Mouse (Mus musculus) heart, embryonic 11.5 days (tissue): ENCODE data around the gene Muc4. TPM values are rescaled to one million over a fixed set of nuclear protein-coding genes. Genes with fewer than 3 reads are reported as not detected.

Experiments
- ATAC-seq: fragments of 200-750 bp; cut with Nextera tagmentation; replicated peaks from 2 replicates; pipeline ENCODE4 v1.8.0; 2017; ENCODE audit warnings: moderate library complexity; ENCODE audit not compliant: insufficient number of reproducible peaks, low FRiP score, low TSS enrichment
- H3K27ac ChIP-seq: fragments of 300-500 bp; sonication (generic); 2 replicates; pipeline ENCODE4 v1.5.1; 2014; ENCODE audit warnings: mild to moderate bottlenecking, low read depth, low read length
- H3K27me3 ChIP-seq: fragments of 300-500 bp; sonication (generic); 2 replicates; pipeline ENCODE4 v1.6.1; 2014; ENCODE audit warnings: mild to moderate bottlenecking, low read length, mixed read lengths; ENCODE audit not compliant: control insufficient read depth, insufficient read depth
- H3K36me3 ChIP-seq: fragments of 300-500 bp; sonication (generic); 2 replicates; pipeline ENCODE4 v1.6.1; 2014; ENCODE audit warnings: mild to moderate bottlenecking, low read length, moderate library complexity, mixed read lengths; ENCODE audit not compliant: control insufficient read depth, insufficient read depth
- H3K4me1 ChIP-seq: fragments of 300-500 bp; sonication (generic); 2 replicates; pipeline ENCODE4 v1.6.1; 2014; ENCODE audit warnings: low read length; ENCODE audit not compliant: control insufficient read depth, insufficient read depth
- H3K4me2 ChIP-seq: fragments of 300-500 bp; sonication (generic); 2 replicates; pipeline ENCODE4 v1.6.1; 2014; ENCODE audit warnings: mild to moderate bottlenecking, moderate library complexity
- H3K4me3 ChIP-seq: fragments of 300-500 bp; sonication (generic); 2 replicates; pipeline ENCODE4 v1.5.1; 2014; ENCODE audit warnings: low read depth, low read length
- H3K9ac ChIP-seq: fragments of 300-500 bp; sonication (generic); 2 replicates; pipeline ENCODE4 v1.6.1; 2014; ENCODE audit warnings: mild to moderate bottlenecking, low read depth, low read length, moderate library complexity
- H3K9me3 ChIP-seq: fragments of 300-500 bp; sonication (generic); replicated peaks from 2 replicates; pipeline ENCODE4 v1.6.1; 2016; ENCODE audit warnings: low read length; ENCODE audit not compliant: control insufficient read depth
- WGBS: fragments of 180-500 bp; shearing (Covaris S2); extraction: QIAGEN DNeasy Blood & Tissue Kit; methylation state at CpG from one replicate; pipeline ENCODE4 v1.1.7; 2014; ENCODE audit not compliant: insufficient replicate concordance; 5-methylcytosine and 5-hydroxymethylcytosine counted together
- polyA plus RNA-seq: library from polyadenylated mRNA; unstranded; fragments of >200 nt; fragmentation: Nextera tagmentation; extraction: Ambion mirVana; gene quantifications from 2 replicates; pipeline ENCODE4 v1.2.1, GENCODE M21; 2014

Muc4 gene
- polyA plus RNA-seq, 1 experiment from 2014 or later = 0.13 TPM

DNA sequence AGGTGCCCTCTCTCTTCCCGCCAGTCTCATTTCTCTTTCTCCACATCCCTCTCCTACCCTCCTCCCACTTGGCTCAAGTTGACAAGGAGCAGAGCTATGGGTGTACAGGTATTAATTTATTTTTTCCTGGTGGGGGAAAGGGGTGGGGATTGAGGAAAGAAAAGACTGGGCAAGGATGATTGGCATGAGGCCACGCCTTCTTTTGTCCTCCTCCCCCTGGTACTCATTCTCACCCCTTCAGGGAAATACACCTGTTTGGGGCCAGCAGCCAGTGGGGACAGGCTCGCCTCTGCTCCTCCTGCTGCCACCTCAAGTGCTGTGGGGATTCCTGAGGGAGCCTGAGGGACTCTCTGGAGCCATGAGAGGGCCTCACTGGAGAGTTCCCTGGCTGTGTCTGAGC, 336 bp downstream of the Muc4 start:
- Histone ChIP-seq H3K36me3 (no peaks in the 10 kb centered on the region), H3K4me1 (no peaks in the 10 kb centered on the region), H3K4me3 (no peak overlapping the region), H3K27me3 (no peaks in the 10 kb centered on the region), H3K27ac (no peak overlapping the region), H3K9ac (no peak overlapping the region), H3K4me2 (no peak overlapping the region), H3K9me3 (0 out of 2 replicates have a peak, but pooled peaks cover 2% of the 10 kb centered on the region)
- WGBS = 45% methylated on average over 3 of the region's 3 CpGs
- ATAC-seq = no peak

DNA sequence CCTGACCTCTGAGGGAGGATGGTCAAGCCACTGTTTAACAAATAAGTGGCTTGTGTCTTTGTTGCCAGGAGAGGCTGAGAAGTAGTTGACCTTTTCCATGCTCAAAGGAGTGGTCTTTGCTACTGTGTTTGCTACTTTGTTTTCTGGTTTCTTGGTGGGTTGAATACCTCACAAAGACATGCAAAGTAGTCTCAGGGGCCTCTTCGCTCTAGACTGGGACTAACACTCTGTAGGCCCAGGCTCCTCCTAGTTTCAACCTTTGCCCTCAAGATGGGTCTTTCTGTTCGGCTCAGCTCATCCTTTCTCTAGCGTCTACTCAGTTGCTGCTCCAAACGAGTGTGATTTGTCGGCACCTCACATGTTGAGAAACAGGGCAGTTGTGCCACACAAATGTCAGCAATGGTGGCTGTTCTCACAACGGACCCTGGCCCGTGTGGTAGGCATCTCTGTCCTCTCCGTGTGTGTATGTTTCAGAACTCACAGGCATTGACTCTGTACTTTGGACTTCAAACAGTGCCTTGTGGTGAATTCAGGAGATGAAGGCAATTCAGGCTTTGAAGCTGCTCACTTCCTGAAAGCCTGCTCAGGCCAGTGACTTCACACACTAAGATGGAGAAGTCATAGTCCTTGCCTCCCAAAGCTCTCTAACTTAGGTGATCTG, 4.4 kb downstream of the Muc4 start:
- H3K27ac ChIP-seq = no peak overlapping the region
- 82% methylated on average over 8 of the region's 8 CpGs for WGBS
- no peak overlapping the region for H3K4me3 ChIP-seq
- no peak overlapping the region for H3K9ac ChIP-seq
- H3K4me2 ChIP-seq = no peak overlapping the region
- no peak for ATAC-seq
- H3K4me1 ChIP-seq = no peaks in the 10 kb centered on the region
- no peaks in the 10 kb centered on the region for H3K36me3 ChIP-seq
- H3K9me3 ChIP-seq = no peaks in the 10 kb centered on the region
- H3K27me3 ChIP-seq = no peaks in the 10 kb centered on the region

DNA sequence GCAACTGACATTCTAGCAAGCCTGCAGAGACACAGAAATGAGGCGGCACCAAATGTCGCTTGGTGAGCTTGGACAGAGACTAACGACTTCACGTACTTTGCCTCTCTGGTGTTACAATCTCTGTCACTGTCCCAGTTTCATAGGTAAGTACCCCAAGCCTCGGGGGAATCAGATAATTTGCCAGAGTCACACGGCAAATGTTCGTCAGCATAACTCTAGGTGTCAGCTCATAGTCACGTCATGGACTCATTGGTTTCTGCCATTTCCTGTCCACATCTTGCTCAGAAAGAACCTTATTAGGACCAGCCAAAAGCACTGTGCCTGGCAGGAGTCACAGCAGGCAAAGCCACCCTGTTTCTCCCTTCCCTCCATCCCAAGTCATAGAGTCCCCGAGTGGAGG, 5.7 kb downstream of the Muc4 start:
- Histone ChIP-seq H3K27me3 (no peaks in the 10 kb centered on the region), H3K4me1 (no peaks in the 10 kb centered on the region), H3K4me2 (no peak overlapping the region), H3K9me3 (no peaks in the 10 kb centered on the region), H3K36me3 (no peaks in the 10 kb centered on the region), H3K27ac (no peak overlapping the region), H3K9ac (no peak overlapping the region), H3K4me3 (no peak overlapping the region)
- WGBS = 73% methylated on average over 9 of the region's 9 CpGs
- no peak for ATAC-seq

DNA sequence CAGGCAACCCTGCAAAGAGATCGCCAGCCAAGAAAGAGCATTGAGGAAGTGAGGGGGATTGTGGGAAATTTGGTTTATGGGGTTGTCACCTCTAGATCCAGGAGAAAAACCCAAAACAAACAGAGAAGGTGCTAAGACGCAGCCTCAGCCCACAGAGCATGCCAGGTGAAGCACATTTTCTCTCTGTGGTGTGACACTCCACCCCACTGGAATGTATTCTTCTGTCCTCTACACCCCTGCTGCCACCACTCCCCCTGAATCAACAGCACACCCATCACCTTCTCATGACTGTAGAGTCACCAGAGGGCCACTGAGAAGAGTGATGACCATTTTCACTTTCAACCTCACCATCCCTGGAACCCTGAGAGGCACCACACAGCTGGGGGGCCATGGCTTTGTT, 7.0 kb downstream of the Muc4 start:
- Histone ChIP-seq H3K27me3 (no peaks in the 10 kb centered on the region), H3K36me3 (no peaks in the 10 kb centered on the region), H3K4me1 (no peaks in the 10 kb centered on the region), H3K9me3 (no peaks in the 10 kb centered on the region), H3K9ac (no peak overlapping the region), H3K27ac (no peak overlapping the region), H3K4me3 (no peak overlapping the region), H3K4me2 (no peak overlapping the region)
- no peak for ATAC-seq
- WGBS = 79% methylated on average over 2 of the region's 2 CpGs

DNA sequence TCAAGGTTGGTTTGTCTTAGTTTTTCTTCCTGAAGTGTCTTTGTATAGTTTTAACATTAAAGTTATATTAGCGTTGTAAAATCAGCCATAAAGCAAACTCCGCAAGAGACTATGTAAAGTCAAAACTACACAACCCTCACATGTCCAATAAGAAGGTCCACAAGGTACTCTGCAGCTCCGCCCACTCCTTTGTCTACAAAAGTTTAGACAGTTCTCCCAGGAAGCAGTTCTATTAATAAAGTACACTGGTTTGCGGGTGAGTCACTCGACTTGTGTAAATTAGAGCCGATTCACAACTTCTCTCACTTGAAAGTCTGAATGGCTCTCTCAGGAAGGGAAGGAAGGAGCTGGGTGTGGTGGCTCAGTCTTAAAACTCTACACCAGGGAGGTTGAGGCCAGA, 10.2 kb downstream of the Muc4 start:
- Histone ChIP-seq H3K27me3 (no peaks in the 10 kb centered on the region), H3K9me3 (no peaks in the 10 kb centered on the region), H3K9ac (no peak overlapping the region), H3K4me3 (no peak overlapping the region), H3K36me3 (no peaks in the 10 kb centered on the region), H3K27ac (no peak overlapping the region), H3K4me2 (no peak overlapping the region), H3K4me1 (no peaks in the 10 kb centered on the region)
- no peak for ATAC-seq
- WGBS = 76% methylated on average over 6 of the region's 6 CpGs

DNA sequence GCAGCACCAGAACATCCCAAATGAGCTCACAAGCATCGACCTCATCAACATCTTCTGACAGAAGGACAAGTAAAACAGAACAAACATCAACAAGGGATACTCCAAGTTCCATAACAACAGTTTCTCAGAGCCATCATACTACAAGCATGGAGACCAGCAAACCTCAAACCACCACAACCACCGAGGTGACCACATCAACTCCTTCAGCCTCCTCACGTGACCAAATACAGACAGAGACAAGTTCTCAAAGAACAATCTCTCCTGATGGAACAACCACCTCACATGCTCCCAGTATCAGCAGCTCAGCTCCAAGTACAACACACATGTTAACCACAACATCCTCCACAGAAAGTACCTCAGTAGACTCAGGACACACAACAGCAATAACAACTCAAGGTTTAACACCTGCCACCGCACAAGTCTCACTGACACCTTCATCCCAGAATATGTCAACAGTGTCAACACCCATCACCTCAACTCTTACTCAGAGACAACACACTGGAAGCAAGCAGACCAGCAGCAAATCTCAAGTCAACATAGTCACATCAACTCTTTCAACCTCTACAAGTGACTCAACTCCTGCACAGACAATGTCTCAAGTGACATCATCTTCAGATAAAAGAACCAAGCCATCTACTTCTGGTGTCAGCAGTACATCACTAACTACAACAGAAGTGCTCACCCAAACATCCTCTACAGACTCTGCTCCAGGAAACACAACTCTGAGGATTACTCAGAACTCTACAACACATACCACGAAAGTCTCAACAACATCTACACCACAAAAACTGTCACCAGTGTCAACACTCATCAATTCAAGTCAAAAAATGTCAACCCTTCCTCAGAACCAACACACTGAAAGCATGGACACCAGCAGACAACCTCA, 14.8 kb downstream of the Muc4 start:
- Histone ChIP-seq H3K9ac (no peak overlapping the region), H3K27me3 (no peaks in the 10 kb centered on the region), H3K36me3 (no peaks in the 10 kb centered on the region), H3K4me3 (no peak overlapping the region), H3K4me2 (no peak overlapping the region), H3K9me3 (no peaks in the 10 kb centered on the region), H3K27ac (no peak overlapping the region), H3K4me1 (no peaks in the 10 kb centered on the region)
- no peak for ATAC-seq
- 76% methylated on average over 5 of the region's 5 CpGs for WGBS

DNA sequence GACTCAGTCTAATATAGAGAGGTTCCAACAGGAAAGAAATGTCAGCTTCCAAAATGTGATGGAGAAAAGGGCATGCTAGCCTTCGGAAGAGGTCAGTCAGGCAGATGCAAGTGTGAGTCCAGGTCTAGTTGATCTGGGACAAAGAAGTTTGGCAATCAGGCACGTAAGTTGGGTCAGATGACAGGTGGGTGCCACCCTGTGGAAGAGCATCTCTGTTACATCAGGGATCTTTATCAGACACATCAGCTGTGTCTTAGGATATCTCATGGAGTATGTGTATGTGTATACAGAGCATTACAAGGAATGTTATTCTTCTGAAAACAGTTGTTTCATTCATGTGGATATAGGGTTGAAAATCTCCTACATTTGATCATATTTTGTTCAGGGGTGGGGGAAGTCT, 28.9 kb downstream of the Muc4 start:
- H3K4me2 ChIP-seq = no peak overlapping the region
- no peaks in the 10 kb centered on the region for H3K27me3 ChIP-seq
- no peak overlapping the region for H3K27ac ChIP-seq
- H3K9ac ChIP-seq = no peak overlapping the region
- 80% methylated on average over 2 of the region's 2 CpGs for WGBS
- ATAC-seq = no peak
- H3K36me3 ChIP-seq = no peaks in the 10 kb centered on the region
- no peaks in the 10 kb centered on the region for H3K9me3 ChIP-seq
- no peak overlapping the region for H3K4me3 ChIP-seq
- H3K4me1 ChIP-seq = no peaks in the 10 kb centered on the region

DNA sequence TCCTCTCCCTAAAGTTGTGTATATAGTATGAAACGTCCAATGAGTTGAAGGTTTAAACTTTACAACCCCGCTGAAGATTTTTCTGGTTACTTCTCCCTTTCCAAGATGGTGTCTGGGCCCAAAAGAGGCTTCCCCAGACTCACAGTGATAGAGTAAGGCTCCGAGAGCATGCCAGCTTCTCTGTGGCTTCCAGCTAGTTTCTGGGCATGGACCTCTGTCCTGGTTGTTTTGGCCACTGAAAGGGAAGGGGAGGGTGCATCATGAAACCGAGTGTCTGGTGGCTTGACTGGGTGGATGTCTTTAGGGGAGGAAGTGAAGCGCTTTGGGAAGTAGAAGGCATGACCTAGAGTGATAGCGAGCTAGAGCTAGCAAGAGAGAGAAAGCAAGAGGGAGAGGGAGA, 29.3 kb downstream of the Muc4 start:
- Histone ChIP-seq H3K27ac (no peak overlapping the region), H3K36me3 (no peaks in the 10 kb centered on the region), H3K9ac (no peak overlapping the region), H3K27me3 (no peaks in the 10 kb centered on the region), H3K9me3 (no peaks in the 10 kb centered on the region), H3K4me3 (no peak overlapping the region), H3K4me1 (no peaks in the 10 kb centered on the region), H3K4me2 (no peak overlapping the region)
- 66% methylated on average over 6 of the region's 6 CpGs for WGBS
- no peak for ATAC-seq

DNA sequence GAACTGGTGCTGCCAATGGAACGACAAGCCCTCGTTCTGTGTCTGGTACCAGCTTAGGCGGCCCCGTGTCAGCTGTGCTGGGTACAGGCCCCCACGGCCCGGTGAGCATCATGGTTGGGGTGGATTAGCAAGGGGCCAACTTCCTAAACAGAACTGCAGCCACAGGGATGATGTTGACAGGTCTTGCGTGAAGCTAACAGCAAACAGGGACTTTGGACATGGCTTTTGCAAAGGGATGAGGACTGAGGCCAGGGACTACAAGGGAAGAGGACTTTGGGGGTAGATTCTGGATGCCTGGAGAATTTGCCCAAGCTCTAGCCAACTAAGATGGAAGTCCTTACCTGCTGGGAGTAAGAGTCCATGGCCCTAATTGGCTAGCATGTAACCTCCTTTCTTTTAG, 31.2 kb downstream of the Muc4 start:
- no peaks in the 10 kb centered on the region for H3K4me1 ChIP-seq
- no peak overlapping the region for H3K4me2 ChIP-seq
- H3K4me3 ChIP-seq = no peak overlapping the region
- ATAC-seq = no peak
- no peak overlapping the region for H3K27ac ChIP-seq
- 91% methylated on average over 7 of the region's 7 CpGs for WGBS
- no peaks in the 10 kb centered on the region for H3K27me3 ChIP-seq
- no peak overlapping the region for H3K9ac ChIP-seq
- H3K36me3 ChIP-seq = no peaks in the 10 kb centered on the region
- H3K9me3 ChIP-seq = no peaks in the 10 kb centered on the region
